Mouse (Mus musculus): ENCODE data around the gene Tcn2.

GRCm38 (mm10) chr11:3913316-3914108, 18.4 kb downstream of the Tcn2 start:
- no peak for TF ChIP-seq CTCF (conservative IDR thresholded peaks at IDR 0.05; ENCODE audit: low read length)
- no peak for TF ChIP-seq NANOG (IDR thresholded peaks at IDR 0.05; ENCODE audit: borderline replicate concordance, low read length)
- no peak for TF ChIP-seq POU5F1 (IDR thresholded peaks at IDR 0.05; ENCODE audit: borderline replicate concordance, low read length)

Measured in E14TG2a.4 (cell line).